Comparison of ENCODE assay signal across 22 mouse cellular contexts in genomic region chrX:78593138-78593537, GRCm38 (mm10). TPM values are rescaled to one million over a fixed set of nuclear protein-coding genes. Genes with fewer than 3 reads are reported as not detected.
"Had no signal": no experiment of that assay in that cellular context is flagged by ENCODE, and none has a peak within 500 bp of the region (broad histone marks: within the 10 kb centered on the region; RNA-seq: fewer than 3 reads in every experiment).

No protein-coding gene starts in this region.

- H3K9me3 ChIP-seq: limb, embryonic 10.5 days; limb, embryonic 13.5 days; liver, embryonic 12.5 days; liver, embryonic 15.5 days; midbrain, embryonic 12.5 days; neural tube, embryonic 13.5 days had no signal

- H3K27me3 ChIP-seq: limb, embryonic 13.5 days; liver, embryonic 12.5 days; liver, embryonic 15.5 days; midbrain, embryonic 12.5 days; neural tube, embryonic 13.5 days had no signal

- H3K27ac ChIP-seq: limb, embryonic 10.5 days; limb, embryonic 13.5 days; liver, embryonic 12.5 days; liver, embryonic 15.5 days; macrophage; midbrain, embryonic 12.5 days; neural tube, embryonic 13.5 days had no signal

- H3K4me3 ChIP-seq: limb, embryonic 10.5 days; limb, embryonic 13.5 days; liver, embryonic 12.5 days; liver, embryonic 15.5 days; midbrain, embryonic 12.5 days; myocyte; neural tube, embryonic 13.5 days had no signal

- H3K36me3 ChIP-seq: limb, embryonic 10.5 days; limb, embryonic 13.5 days; liver, embryonic 12.5 days; liver, embryonic 15.5 days; midbrain, embryonic 12.5 days; neural tube, embryonic 13.5 days had no signal

- H3K4me1 ChIP-seq: limb, embryonic 10.5 days; limb, embryonic 13.5 days; liver, embryonic 12.5 days; liver, embryonic 15.5 days; midbrain, embryonic 12.5 days; neural tube, embryonic 13.5 days had no signal

- DNase-seq: kidney, adult 18-20 months; kidney, adult 9 months; kidney, postnatal 14 days; kidney, postnatal 4 days; layer of hippocampus, adult 9-11 months; liver; lung, adult 18-20 months; retina, postnatal 1 day; right cerebral cortex, postnatal 25 days; spleen, adult 18-20 months; thymus, adult 18-20 months; thymus, postnatal 36 days had no signal

- ATAC-seq: liver, embryonic 12.5 days; midbrain, embryonic 16.5 days had no signal

- H3K4me2 ChIP-seq: limb, embryonic 13.5 days; liver, embryonic 12.5 days; liver, embryonic 15.5 days; midbrain, embryonic 12.5 days; neural tube, embryonic 13.5 days had no signal

- H3K9ac ChIP-seq: limb, embryonic 13.5 days; liver, embryonic 12.5 days; liver, embryonic 15.5 days; midbrain, embryonic 12.5 days; neural tube, embryonic 13.5 days had no signal

RNA-seq across cellular contexts. Expression of gene Prrg1, which starts 9.4 kb away (rescaled TPM):
- total RNA-seq: monocyte, adult 5-6 weeks had no signal
